Mouse (Mus musculus): ENCODE data around the gene Adss.

Gene Adss

GRCm38 (mm10) chr1:177727883-177728525, 68.3 kb downstream of the Adss start:
- DNase-seq (ENCODE audit: low read depth) = no peak

DNA sequence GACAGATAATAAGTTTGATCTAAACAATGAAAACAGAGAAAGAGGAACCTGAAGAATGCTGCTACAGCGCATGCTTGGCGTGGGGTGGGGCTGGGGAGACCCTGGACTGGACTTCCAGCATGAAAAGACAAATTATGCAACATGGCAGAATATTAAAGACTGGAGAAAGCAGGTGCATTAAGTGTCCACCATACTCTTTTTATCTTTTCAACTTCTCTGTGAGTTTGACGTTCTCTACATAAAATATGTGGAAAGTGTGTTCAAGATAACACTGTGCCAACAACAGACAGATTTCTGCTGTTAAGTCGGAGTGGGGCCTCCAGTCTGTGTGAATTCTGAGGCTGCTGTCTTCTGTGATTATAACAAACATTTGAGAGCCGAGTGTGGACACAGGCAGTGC, 69.4 kb downstream of the Adss start:
- no peak for DNase-seq (ENCODE audit: low read depth)

GRCm38 (mm10) chr1:177723786-177724185, 72.5 kb downstream of the Adss start:
- DNase-seq (ENCODE audit: low read depth) = no peak

- DNase-seq (ENCODE audit: low read depth) = no peak
Measured at GRCm38 (mm10) chr1:177719029-177719427, 77.3 kb downstream of the Adss start.

DNA sequence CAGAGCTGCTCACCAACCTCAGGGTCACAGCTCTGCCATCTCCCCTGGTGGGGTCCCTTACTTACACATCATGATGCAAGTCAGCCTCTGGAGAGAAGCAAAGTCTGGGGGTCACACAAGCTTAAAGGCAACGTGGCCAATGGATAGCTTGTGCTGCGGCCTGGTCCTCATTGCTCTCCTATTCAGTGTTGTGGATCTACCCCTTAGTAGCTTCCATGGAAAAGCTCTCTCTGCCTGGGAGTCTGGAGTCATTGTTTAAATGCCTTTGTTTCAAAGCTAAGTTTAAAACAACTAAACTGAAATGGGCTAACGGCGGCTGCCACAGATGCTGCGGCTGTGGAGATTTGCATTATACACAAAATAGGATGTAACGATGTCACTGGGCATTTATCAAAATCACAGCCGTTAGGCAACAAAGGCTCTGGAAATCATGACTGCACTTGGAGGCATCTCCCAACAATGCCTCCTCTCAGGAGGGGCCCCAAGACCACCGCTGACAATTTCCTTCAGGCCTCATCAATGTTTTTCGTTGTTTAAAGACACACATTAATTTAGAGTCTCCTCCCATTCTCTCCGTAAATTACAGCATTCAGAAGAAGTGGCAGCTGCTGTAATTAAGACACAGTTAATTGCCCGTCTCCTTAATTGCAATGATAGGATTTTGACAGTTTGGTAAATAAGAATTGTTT, 77.8 kb downstream of the Adss start:
- no peak for DNase-seq (ENCODE audit: low read depth)

- DNase-seq (ENCODE audit: low read depth) = peak; percentile 46
Measured at GRCm38 (mm10) chr1:177717057-177717835, 79.1 kb downstream of the Adss start.

- DNase-seq (ENCODE audit: low read depth) = no peak
Measured at GRCm38 (mm10) chr1:177716448-177716847, 79.9 kb downstream of the Adss start.

DNA sequence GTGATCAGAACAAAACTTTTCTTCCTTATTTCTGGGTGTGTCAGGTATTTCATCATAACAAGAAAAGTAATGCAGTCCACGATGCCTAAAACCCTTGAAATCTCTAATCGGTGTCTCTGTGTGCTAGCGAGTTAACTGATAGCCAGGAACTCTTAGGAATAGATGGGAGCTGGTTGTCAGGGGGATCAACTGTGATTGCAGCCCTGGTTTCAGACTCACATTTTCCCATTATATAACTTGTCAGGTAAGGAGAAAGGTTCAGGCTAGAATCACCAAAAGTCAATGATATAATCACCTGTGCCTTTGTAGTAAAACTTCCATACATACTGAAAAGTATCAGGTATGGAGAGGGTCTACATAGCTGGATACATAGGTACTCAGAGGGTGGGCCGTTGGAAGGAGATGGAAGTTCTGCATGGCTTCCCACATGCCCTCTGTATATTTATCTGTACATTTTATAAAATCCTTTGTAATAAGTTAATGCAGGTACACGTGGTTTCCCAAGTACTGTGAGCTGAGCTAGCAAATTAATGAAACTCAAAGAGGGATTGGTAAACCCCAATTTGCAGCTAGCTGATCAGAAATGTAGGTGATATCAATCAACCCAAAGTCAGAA, 81.8 kb downstream of the Adss start:
- no peak for DNase-seq (ENCODE audit: low read depth)

DNA sequence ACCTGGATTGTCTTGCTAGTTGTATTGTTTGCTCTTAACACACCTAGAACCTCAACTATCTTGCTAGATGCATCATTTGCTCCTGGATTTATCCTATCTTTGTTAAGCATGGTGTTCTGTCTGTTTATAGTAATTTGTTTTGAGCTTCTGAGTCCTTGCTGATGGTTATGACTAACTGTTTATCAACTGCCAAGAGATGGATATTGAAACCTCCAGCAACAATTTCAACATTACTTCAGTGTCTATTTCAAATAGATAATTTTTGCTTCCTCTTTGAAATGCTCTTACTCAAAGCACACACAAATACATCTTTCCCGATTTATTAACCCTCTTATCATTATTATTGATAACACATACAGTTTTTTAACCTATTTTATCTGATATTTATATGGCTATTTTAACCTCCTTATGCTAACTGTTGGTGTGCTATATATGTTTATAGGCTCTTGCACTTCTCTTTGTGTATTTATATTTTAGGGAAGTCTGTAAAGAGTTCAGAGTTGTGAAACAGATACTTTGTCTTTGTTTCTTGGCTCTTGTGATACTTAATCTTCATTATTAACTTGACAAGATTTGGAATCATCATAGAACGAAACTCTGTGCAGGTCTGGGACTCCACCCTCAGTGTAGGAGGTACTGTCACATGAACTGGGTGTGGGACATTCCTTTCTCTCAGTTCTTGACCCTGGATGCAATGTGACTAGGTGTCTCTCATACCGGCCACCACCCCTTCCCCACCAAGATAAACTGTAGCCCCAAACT, 82.5 kb downstream of the Adss start:
- peak; percentile 72 for DNase-seq (ENCODE audit: low read depth)
